Mouse (Mus musculus) stomach, embryonic 15.5 days (tissue): ENCODE results near the gene Ncaph2. TPM values are rescaled to one million over a fixed set of nuclear protein-coding genes. Genes with fewer than 3 reads are reported as not detected.

Source experiments
- ATAC-seq: fragments of 200-750 bp; cut with Nextera tagmentation; 2 replicates; pipeline ENCODE4 v1.8.0; 2017; ENCODE audit warnings: low read depth, moderate number of reproducible peaks, moderate TSS enrichment; ENCODE audit not compliant: insufficient read depth, low FRiP score
- H3K27ac ChIP-seq: fragments of 300-500 bp; sonication (generic); 2 replicates; pipeline ENCODE4 v1.5.1; 2015; ENCODE audit warnings: mild to moderate bottlenecking, inconsistent platforms
- H3K27me3 ChIP-seq: fragments of 300-500 bp; sonication (generic); replicated peaks from 2 replicates; pipeline ENCODE4 v1.6.1; 2015; ENCODE audit warnings: inconsistent platforms
- H3K36me3 ChIP-seq: fragments of 300-500 bp; sonication (generic); 2 replicates; pipeline ENCODE4 v1.6.1; 2015; ENCODE audit warnings: inconsistent platforms
- H3K4me1 ChIP-seq: fragments of 300-500 bp; sonication (generic); 2 replicates; pipeline ENCODE4 v1.6.1; 2015; ENCODE audit warnings: inconsistent platforms
- H3K4me2 ChIP-seq: fragments of 300-500 bp; sonication (generic); 2 replicates; pipeline ENCODE4 v1.6.1; 2015; ENCODE audit warnings: mild to moderate bottlenecking, inconsistent platforms
- H3K4me3 ChIP-seq: fragments of 300-500 bp; sonication (generic); replicated peaks from 2 replicates; pipeline ENCODE4 v1.5.1; 2015; ENCODE audit warnings: inconsistent platforms
- H3K9ac ChIP-seq: fragments of 300-500 bp; sonication (generic); 2 replicates; pipeline ENCODE4 v1.6.1; 2015; ENCODE audit warnings: inconsistent platforms
- H3K9me3 ChIP-seq: fragments of 300-500 bp; sonication (generic); 2 replicates; pipeline ENCODE4 v1.6.1; 2016; ENCODE audit warnings: inconsistent platforms
- WGBS: fragments of 180-500 bp; shearing (Covaris S2); methylation state at CpG from one replicate; pipeline ENCODE4 v1.1.7; 2015; 5-methylcytosine and 5-hydroxymethylcytosine counted together
- polyA plus RNA-seq: library from polyadenylated mRNA; unstranded; fragments of >200 nt; fragmentation: Nextera tagmentation; extraction: Ambion mirVana; gene quantifications from 2 replicates; pipeline ENCODE4 v1.2.1, GENCODE M21; 2015

The Ncaph2 gene
- polyA plus RNA-seq, 1 experiment from 2014 or later, result 141 TPM

GRCm38 (mm10) chr15:89322670-89323522, 32.6 kb upstream of the Ncaph2 start, which contains the start of gene Adm2:
Adm2 (plus strand) TSS chr15:89322720.
- 0 out of 2 replicates have a peak, but pooled peaks have one; percentile 31 for ATAC-seq
- no peaks in the 10 kb centered on the region; the same call in 1 of the 2 replicates for H3K27me3 ChIP-seq
- H3K9ac ChIP-seq, result no peak within 1 kb of the TSS
- no peak within 1 kb of the TSS for H3K27ac ChIP-seq
- H3K4me2 ChIP-seq, result peak within 1 kb of the TSS; percentile 54
- no peaks in the 10 kb centered on the region for H3K36me3 ChIP-seq
- H3K9me3 ChIP-seq, result no peaks in the 10 kb centered on the region
- WGBS, result 5% methylated on average over 26 of the region's 26 CpGs
- H3K4me1 ChIP-seq, result peaks cover 3% of the 10 kb centered on the region; the same call in 1 of the 2 replicates
- peak within 1 kb of the TSS; percentile 33 for H3K4me3 ChIP-seq

DNA sequence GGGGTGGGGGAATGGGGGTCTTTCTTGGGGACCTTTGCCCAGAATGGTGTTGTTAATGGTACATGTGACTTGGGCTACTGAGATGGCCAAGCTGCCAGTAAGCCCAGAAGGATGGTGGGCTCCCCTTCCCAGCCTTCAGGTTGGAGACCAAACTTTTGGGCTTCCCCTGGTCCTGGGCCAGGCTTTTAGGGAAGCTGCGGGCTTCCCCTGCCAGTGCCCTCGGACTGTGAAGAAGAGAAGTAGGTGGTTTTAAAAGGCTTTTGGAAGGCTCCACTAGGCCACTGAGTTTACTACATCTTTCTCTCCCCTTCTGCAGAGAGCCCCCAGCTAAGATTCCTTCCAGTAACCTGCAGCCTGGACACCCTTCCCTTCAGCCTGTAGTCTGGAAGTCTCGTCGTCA, 31.9 kb upstream of the Ncaph2 start:
- no peak for ATAC-seq
- H3K36me3 ChIP-seq, result no peaks in the 10 kb centered on the region
- H3K9me3 ChIP-seq, result no peaks in the 10 kb centered on the region
- no peak overlapping the region for H3K4me3 ChIP-seq
- H3K4me1 ChIP-seq, result peaks cover 3% of the 10 kb centered on the region; the same call in 1 of the 2 replicates
- 0 out of 2 replicates have a peak overlapping the region, but pooled peaks have one; percentile 54 for H3K4me2 ChIP-seq
- no peaks in the 10 kb centered on the region; the same call in 1 of the 2 replicates for H3K27me3 ChIP-seq
- WGBS, result 84% methylated on average over 4 of the region's 4 CpGs
- H3K9ac ChIP-seq, result no peak overlapping the region
- H3K27ac ChIP-seq, result no peak overlapping the region

DNA sequence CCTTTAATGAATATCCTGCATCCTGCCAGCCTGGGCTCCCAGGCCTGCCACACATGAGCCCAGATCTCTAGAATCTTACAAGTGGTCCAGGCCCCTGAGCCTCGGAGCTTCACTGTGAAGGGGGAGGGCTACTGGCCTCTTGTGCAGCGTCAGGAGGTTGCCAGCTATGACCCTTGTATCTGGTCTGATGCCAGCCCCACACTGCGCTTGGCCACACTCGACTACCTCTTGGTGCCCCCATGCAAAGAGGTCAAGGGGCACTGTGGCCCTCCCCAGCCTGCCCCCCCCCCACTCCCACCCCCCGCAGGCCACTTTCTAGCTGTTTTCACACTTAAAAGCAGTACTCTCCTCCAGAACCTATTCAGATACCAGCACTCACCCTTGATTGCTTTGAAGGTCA, 29.1 kb upstream of the Ncaph2 start:
- Histone ChIP-seq H3K4me2 (no peak overlapping the region), H3K9me3 (no peaks in the 10 kb centered on the region), H3K4me1 (peaks cover 3% of the 10 kb centered on the region; the same call in 1 of the 2 replicates), H3K36me3 (no peaks in the 10 kb centered on the region), H3K27ac (no peak overlapping the region), H3K27me3 (no peaks in the 10 kb centered on the region; the same call in 1 of the 2 replicates), H3K9ac (no peak overlapping the region), H3K4me3 (no peak overlapping the region)
- WGBS, result 53% methylated on average over 5 of the region's 5 CpGs
- no peak for ATAC-seq

GRCm38 (mm10) chr15:89334271-89334670, 21.2 kb upstream of the Ncaph2 start, which contains the start of gene Miox:
Miox (plus strand) TSS chr15:89334398.
- 83% methylated on average over 7 of the region's 7 CpGs for WGBS
- Histone ChIP-seq H3K9me3 (no peaks in the 10 kb centered on the region), H3K4me3 (no peak within 1 kb of the TSS), H3K4me1 (no peaks in the 10 kb centered on the region), H3K9ac (no peak within 1 kb of the TSS), H3K27me3 (no peaks in the 10 kb centered on the region), H3K4me2 (no peak within 1 kb of the TSS), H3K36me3 (no peaks in the 10 kb centered on the region), H3K27ac (no peak within 1 kb of the TSS)
- ATAC-seq, result no peak

DNA sequence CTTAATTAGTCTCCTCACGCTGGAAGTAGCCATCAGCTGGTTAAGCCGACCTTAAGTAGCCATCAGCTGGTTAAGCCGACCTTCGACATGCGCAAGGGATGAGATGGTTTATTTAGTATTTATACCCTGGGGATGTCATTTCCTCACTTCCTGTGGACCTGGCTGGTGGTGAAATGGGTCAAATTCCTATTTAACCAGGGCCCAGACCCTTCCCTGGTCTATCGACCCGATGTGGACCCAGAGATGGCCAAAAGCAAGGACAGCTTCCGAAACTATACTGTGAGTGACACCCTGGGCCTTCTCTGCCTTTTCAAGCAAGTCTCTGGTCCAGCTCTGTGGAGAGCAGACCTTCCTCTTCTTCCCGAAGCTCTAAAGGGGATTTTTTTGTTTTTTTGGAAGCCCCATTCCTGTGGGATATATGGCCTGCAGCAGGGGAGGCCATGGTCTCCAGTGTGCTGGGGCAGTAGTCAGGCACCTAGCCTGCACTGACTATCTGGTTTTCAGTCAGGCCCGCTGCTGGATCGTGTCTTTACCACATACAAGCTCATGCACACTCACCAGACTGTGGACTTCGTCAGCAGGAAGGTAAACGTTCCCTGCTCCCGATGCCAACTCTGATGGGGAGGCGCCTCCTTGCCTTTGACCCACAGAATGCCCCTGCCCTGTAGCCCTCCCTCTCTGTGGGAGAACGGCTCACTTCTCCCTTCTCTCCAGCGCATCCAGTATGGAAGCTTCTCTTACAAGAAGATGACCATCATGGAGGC, 20.6 kb upstream of the Ncaph2 start:
- no peak overlapping the region for H3K9ac ChIP-seq
- WGBS, result 77% methylated on average over 17 of the region's 17 CpGs

DNA sequence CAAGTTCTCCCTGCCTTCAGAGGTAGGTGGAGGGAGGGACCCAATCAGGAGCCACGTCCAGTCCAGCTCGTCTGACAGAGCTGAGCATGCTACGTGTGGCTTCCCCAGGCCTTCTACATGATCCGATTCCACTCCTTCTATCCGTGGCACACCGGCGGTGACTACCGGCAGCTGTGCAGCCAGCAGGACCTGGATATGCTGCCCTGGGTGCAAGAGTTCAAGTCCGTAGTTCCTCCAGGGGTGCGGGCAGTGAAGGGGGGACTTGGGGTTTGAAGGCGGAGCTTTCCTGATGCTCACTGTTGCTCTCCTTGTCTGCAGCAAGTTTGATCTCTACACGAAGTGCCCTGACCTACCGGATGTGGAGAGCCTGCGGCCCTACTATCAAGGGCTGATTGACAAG, 19.1 kb upstream of the Ncaph2 start:
- Histone ChIP-seq H3K27me3 (no peaks in the 10 kb centered on the region), H3K9ac (no peak overlapping the region), H3K4me3 (no peak overlapping the region), H3K4me1 (no peaks in the 10 kb centered on the region), H3K36me3 (no peaks in the 10 kb centered on the region), H3K9me3 (no peaks in the 10 kb centered on the region), H3K4me2 (no peak overlapping the region), H3K27ac (no peak overlapping the region)
- no peak for ATAC-seq
- 84% methylated on average over 14 of the region's 14 CpGs for WGBS

More for the DNA sequence above, 20.6 kb upstream of the Ncaph2 start:
- no peak overlapping the region for H3K4me3 ChIP-seq
- ATAC-seq, result no peak
- H3K36me3 ChIP-seq, result no peaks in the 10 kb centered on the region
- H3K27ac ChIP-seq, result no peak overlapping the region
- no peaks in the 10 kb centered on the region for H3K9me3 ChIP-seq
- H3K4me2 ChIP-seq, result no peak overlapping the region
- no peaks in the 10 kb centered on the region for H3K4me1 ChIP-seq
- H3K27me3 ChIP-seq, result no peaks in the 10 kb centered on the region

DNA sequence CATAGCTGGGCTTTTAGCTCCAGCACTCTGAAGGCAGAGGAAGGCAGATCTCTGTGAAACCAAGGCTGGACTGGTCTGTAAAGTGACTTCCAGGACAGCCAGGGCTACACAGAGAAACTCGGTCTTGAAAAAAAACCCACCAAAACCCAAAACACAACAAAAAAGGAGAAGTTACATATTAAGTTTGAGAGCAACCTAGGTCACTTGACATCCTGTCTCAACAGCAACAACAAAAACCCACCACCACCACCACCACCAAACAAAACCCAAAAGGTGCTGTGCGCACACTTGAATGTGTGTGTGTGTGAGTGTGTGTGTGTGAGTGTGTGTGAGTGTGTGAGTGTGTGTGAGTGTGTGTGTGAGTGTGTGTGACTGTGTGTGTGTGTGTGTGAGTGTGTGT, 15.8 kb upstream of the Ncaph2 start:
- no peak for ATAC-seq
- Histone ChIP-seq H3K4me2 (no peak overlapping the region), H3K9me3 (no peaks in the 10 kb centered on the region), H3K4me1 (no peaks in the 10 kb centered on the region), H3K36me3 (no peaks in the 10 kb centered on the region), H3K27ac (no peak overlapping the region), H3K27me3 (no peaks in the 10 kb centered on the region), H3K9ac (no peak overlapping the region), H3K4me3 (no peak overlapping the region)
- 79% methylated on average over 2 of the region's 2 CpGs for WGBS

DNA sequence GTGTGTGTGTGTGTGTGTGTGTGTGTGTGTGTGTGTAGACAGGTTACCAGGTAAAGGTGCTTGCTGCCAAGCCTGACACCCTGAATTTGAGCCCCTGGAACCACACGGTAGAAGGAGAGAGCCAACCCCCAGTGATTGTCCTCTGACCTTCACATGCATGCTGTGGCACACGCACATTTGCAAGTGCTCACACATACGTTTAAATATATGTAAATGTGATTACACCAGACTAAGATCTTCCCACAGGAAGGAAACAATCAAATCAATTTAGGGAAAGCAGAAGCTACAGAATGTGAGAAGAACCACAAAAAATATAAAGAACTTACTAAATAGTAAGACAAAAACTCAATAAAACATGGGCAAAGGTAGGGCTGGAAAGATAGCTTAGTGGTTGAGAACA, 15.4 kb upstream of the Ncaph2 start:
- H3K4me1 ChIP-seq, result no peaks in the 10 kb centered on the region
- no peaks in the 10 kb centered on the region for H3K9me3 ChIP-seq
- H3K27me3 ChIP-seq, result no peaks in the 10 kb centered on the region
- H3K4me2 ChIP-seq, result no peak overlapping the region
- WGBS, result 76% methylated on average over 3 of the region's 3 CpGs
- no peak for ATAC-seq
- H3K4me3 ChIP-seq, result no peak overlapping the region
- no peak overlapping the region for H3K9ac ChIP-seq
- no peaks in the 10 kb centered on the region for H3K36me3 ChIP-seq
- H3K27ac ChIP-seq, result no peak overlapping the region

- 52% methylated on average over 1 of the region's 1 CpGs for WGBS
- no peak overlapping the region for H3K4me3 ChIP-seq
- no peak overlapping the region for H3K4me2 ChIP-seq
- no peak overlapping the region for H3K27ac ChIP-seq
- H3K36me3 ChIP-seq, result no peaks in the 10 kb centered on the region
- no peaks in the 10 kb centered on the region for H3K4me1 ChIP-seq
- no peak overlapping the region for H3K9ac ChIP-seq
- no peaks in the 10 kb centered on the region for H3K27me3 ChIP-seq
- no peaks in the 10 kb centered on the region for H3K9me3 ChIP-seq
- ATAC-seq, result no peak
Observed at GRCm38 (mm10) chr15:89341678-89342077, 13.8 kb upstream of the Ncaph2 start.

DNA sequence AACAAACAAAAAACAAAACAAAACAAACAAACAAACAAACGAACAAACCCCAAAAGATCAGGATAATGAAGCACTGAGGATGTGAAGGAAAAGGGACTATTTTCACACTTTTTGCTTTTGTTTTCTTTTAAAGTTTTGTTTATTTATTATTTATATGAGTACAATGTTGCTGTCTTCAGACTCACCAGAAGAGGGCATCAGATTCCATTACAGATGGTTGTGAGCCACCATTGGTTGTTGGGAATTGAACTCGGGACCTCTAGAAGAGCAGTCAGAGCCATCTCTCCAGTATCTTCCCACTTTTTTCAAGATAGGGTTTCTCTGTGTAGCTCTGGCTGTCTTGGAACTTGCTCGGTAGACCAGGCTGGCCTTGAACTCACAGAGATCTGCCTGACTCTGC, 12.2 kb upstream of the Ncaph2 start:
- Histone ChIP-seq H3K27ac (no peak overlapping the region), H3K27me3 (no peaks in the 10 kb centered on the region), H3K9me3 (no peaks in the 10 kb centered on the region), H3K9ac (no peak overlapping the region), H3K4me3 (no peak overlapping the region), H3K36me3 (no peaks in the 10 kb centered on the region), H3K4me1 (no peaks in the 10 kb centered on the region), H3K4me2 (no peak overlapping the region)
- 78% methylated on average over 3 of the region's 3 CpGs for WGBS
- ATAC-seq, result no peak

DNA sequence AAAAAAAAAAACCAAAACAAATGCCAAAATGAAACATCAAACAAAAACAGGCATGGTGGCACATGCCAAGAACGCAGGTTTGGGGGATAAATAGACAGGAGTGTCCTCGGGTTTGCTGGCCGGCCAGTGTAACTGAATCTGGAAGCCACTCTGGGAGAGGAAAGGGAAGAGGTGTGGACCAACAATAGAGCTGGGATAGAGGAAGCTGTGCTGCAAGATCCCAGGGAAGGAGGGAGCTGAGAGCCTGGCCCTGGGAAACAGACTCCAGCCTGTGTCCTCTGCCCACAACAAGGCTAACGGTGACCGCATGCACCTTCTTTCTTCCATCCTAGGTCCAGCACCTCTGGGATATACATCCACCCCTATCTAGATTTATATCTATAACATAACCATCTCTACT, 5.1 kb upstream of the Ncaph2 start:
- ATAC-seq, result no peak
- H3K36me3 ChIP-seq, result peaks cover 33% of the 10 kb centered on the region
- WGBS, result 92% methylated on average over 5 of the region's 5 CpGs
- H3K27ac ChIP-seq, result no peak overlapping the region
- H3K9ac ChIP-seq, result no peak overlapping the region
- H3K27me3 ChIP-seq, result no peaks in the 10 kb centered on the region
- H3K4me1 ChIP-seq, result peaks cover 13% of the 10 kb centered on the region
- H3K4me2 ChIP-seq, result no peak overlapping the region
- H3K4me3 ChIP-seq, result no peak overlapping the region
- no peaks in the 10 kb centered on the region for H3K9me3 ChIP-seq

- WGBS, result 86% methylated on average over 15 of the region's 15 CpGs
- no peak overlapping the region for H3K9ac ChIP-seq
- ATAC-seq, result no peak
- peaks cover 33% of the 10 kb centered on the region for H3K36me3 ChIP-seq
- H3K9me3 ChIP-seq, result no peaks in the 10 kb centered on the region
- H3K4me3 ChIP-seq, result no peak overlapping the region
- H3K4me1 ChIP-seq, result peaks cover 13% of the 10 kb centered on the region
- no peak overlapping the region for H3K27ac ChIP-seq
- H3K27me3 ChIP-seq, result no peaks in the 10 kb centered on the region
- H3K4me2 ChIP-seq, result no peak overlapping the region
Observed at GRCm38 (mm10) chr15:89351302-89351701, 4.2 kb upstream of the Ncaph2 start.
